Mouse (Mus musculus) ovary, postnatal 14 days (tissue): Measurements from ENCODE around the gene Styk1.

ENCODE experiments used
- DNase-seq: peaks from one replicate; pipeline ENCODE4 v3.0.0; 2022; ENCODE audit warnings: low spot score

Gene Styk1

DNA sequence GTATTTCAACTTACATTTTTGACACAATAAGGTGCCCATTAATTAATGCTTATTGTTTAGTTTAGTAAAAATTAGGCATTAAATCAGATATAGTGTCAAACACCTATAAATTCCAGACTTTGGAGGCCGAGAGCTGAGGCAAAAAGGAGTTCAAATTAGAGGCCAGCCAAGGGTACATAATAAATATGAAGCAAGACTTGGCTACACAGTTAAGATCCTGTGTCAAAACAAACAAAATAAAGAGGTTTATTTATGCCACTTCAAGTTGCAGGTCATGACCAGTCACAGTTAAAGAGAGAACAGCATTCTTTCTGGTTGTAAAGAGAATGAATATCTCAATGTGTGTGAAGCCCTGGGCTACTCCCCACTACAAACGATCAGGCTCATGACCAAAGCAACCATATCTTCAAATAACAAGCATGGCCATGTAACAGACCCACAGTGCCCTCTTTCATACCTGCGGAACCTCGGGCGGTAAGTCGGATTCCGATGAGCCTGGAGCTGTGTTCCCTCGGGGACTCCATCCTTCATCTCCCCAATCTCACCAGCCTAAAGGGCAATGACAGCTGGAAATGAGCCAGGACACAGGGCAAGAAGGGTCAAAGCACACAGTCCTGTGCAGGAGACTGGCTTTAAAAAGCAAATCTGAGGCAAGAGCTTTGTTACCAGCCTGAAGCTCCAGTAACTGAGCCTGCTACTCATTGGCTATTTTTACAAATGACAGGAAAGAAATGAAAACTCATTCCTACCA, 16.6 kb upstream of the Styk1 start:
- DNase-seq = no peak

DNA sequence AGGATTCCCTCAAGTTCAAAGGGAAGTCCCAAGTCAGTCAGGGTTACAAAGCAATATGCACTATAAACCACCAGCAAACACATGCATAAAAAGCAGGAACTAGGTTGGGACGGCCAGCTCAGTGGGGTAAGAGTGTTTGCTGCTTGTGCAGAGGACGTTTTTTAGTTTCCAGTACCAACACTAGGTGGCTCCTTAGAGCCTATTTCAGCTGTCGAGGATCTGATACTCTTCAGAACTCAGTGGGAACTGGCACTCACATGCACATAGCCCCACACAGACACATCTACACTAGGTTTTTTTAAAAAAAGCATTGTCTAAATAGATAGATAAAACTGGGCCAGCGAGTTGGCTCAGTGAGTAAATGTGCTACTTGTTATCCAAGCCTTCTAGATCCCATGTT, 13.7 kb upstream of the Styk1 start:
- DNase-seq = peak; percentile 10

DNA sequence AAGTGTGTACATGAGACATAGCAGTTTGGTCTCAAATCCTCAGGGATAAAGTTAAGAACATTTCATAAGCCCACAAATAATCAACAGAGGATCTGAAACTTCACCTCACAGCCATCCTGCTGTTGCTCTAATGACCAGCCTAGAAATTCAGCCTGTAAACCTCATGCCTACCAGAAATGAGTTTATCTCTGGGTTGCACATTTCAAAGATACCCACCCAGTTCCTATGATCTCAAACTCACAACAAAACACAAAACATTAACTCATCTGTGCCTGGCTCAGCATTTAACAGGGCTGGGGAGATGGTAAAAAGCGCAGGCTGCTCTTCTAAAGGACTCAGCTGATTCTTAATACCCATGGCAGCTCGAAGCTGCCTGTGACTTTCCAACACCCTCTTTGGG, 11.0 kb upstream of the Styk1 start:
- no peak for DNase-seq

DNA sequence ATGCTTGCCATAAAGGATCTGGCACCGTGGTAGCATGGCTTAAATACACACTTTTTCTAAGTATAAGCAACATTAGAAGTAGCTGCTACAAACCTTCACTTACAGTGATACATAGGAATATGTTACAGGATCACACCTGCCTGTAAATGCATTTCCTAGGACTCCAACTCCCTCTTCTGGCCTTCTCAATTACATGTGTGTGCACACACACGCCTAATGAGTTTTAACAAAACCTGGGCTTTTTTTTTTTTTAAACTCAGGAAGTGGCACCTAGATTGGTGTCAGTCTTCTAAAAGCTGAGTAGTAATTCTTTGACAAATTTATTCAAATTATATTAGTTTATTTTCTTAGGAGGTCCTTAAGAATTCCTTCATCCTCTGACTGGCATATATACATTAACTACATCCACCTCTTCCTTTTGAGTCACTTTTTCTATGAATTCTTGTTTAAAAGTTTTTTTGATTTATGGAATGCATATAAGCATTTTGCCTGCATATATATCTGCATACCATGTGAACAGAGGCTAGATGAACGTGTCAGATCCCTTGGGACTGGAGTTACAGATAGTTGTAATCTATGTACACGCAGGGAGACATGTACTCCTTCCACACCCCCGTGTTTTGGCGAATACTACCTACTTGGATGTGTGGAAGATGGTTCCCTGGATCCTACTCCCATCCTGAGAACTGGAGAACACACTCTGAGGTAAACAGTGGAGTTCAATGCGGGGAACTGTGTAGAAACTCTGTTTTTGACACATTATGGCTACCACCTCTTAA, 9.8 kb upstream of the Styk1 start:
- DNase-seq = no peak

DNA sequence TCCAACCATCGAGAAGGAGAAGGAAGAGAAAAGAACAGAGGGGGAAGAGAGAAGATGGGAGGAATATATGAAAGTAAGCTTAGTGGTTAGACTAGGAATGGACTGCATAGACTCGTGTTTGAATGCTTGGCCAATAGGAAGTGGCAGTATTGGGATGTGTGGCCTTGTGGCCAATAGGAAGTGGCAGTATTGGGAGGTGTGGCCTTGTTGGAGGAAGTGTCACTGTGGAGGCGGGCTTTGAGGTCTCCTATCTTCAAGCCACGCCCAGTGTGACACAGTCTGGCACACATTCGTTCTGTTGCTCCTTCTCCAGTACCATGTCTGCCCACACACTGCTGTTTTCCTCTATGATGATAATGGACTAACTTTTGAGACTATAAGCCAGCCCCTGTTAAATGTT, 7.3 kb upstream of the Styk1 start:
- DNase-seq = no peak

DNA sequence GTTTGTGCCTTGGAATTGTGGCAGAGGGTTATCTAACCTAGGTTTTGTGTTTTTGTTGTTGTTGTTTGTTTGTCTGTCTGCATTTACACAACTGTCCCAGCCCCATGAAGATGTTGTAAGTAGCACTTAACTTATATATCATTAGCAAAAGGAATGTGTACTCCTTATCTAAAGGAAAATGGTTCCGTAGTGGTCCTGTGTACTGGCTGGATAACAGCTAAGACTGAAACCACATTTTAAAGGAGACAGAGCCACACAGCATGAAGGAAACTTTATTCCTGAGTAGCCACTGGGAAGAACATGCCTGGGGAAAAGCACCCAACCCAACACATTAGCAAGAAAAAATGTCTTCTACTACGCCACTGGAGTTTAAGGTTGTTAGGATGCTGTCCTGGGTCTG, 6.1 kb upstream of the Styk1 start:
- DNase-seq = no peak

DNA sequence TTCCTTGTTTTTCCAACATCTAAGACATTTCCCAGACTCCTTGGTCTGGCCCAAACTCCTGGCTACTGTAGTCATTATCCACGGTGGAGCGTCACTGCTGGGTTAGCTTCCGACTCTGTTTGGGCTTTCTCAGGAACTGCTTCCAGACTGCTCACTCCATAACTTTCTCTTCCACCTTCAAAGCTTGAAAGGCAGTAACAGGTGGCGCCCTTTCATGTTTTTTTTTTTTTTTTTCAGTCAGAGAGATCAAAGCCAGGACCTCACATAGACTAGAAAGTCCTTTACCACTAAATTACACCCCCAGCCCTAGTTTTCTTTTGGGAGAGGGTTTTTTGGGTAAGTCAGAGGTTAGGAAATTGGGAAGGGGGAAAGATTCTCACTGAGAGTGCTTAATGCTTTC, 1.5 kb upstream of the Styk1 start:
- no peak for DNase-seq

DNA sequence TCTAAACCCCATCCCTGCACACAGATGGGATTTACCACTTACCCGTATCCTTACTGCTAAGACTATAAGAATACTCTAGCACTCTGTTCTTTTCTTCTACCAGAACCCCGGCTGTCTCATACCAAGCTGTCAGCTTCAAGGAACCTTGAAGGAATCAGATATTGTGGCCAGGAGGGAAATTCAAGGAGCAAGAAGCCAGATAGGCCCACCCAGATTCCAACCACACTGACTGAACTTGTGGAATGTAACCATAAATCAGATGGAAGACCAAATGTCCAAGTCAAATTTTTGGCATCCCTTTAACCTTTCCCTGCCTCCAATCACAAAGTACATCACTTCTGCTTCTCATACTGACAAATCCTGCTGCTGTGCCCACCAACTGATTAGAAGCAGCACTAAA, 6.4 kb downstream of the Styk1 start:
- no peak for DNase-seq

DNA sequence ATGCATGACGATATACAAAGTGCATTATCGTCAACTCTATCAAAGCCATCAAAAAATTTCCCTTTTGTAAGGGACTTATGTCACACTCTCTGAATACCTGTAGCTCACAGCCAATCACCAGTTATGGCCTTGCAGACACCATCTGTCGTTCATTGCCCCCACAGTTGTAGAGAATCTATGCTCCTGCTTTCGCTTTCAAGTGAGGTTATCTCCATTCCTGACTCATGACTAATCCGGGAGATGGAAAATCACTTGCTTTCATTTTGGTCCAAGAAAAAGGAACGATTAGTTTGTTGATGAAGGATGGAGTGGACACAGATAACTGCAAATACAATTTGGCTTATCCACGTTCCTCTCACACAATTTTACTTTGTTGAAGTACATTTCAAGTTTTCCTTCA, 9.1 kb downstream of the Styk1 start:
- no peak for DNase-seq

DNA sequence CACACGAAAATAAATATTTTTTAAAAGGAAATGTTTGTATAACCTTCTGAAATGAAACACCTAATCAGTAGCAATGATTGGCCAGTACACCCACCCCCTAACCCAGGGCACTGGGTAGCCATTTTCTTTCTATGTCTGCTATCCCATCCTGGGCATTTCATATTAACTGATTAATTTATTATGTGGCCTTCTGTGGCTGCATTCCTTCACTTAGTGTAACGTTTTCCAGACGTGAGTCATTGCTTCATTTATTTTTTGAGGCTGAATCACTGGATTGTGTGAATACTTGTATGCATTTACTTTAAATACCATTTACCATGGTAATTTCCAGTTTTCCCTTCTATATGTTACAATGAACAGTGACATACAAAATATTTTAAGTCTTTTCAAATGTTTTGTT, 13.3 kb downstream of the Styk1 start:
- DNase-seq = no peak

DNA sequence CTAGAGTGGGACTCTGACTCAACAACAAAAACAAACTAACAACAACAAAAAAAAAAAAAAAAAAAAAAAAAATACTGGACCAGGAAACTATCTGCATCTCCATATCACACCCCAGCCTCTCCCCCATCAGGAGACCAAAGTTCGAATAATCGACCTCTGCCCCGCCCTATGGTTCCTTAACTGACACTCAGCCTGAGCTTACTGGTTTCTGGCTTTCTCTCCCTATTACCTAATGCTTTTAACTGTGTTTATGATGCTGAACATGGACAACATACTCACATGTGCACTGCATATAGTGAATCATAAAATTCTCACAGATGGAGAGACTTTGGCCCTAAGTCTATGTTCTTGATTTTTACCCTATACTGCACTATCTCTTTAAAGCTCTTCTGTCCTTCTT, 14.1 kb downstream of the Styk1 start:
- no peak for DNase-seq

DNA sequence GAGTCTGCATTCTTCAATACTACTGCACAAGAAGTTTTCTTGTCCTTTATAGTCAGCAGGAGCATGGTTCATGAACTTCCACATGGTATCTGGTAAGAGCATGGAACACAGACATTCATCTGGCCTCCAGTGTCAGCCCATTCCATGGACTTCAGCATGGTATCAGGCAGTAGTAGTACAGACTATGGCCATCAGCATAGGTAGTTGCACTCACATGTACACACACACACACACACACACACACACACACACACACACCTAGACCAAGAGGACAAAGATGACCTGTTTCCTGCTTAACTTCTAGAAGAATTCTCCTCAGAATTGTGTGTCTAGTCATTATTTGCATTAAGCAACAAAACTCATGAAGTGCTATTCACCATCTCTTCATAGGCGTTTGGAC, 14.6 kb downstream of the Styk1 start:
- no peak for DNase-seq

DNA sequence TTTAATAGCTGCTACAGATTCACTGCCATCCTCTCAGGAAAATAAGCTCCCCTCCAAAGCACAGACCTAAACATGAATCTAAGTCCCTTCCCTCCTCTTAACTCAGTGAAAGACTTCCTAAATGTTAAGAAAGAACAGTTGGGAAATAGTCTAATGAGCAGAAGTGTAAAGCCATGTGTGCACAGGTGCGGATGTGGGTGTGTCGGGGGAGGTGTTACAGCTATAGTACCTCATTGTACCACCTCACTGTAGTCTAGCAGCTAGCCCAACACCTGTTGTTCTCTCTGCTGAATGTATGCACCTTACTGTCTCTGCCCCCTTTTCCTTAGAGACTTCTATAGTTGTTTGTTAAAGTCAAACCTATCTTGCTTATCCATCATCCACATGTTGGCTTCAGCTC, 26.3 kb downstream of the Styk1 start:
- DNase-seq = no peak

DNA sequence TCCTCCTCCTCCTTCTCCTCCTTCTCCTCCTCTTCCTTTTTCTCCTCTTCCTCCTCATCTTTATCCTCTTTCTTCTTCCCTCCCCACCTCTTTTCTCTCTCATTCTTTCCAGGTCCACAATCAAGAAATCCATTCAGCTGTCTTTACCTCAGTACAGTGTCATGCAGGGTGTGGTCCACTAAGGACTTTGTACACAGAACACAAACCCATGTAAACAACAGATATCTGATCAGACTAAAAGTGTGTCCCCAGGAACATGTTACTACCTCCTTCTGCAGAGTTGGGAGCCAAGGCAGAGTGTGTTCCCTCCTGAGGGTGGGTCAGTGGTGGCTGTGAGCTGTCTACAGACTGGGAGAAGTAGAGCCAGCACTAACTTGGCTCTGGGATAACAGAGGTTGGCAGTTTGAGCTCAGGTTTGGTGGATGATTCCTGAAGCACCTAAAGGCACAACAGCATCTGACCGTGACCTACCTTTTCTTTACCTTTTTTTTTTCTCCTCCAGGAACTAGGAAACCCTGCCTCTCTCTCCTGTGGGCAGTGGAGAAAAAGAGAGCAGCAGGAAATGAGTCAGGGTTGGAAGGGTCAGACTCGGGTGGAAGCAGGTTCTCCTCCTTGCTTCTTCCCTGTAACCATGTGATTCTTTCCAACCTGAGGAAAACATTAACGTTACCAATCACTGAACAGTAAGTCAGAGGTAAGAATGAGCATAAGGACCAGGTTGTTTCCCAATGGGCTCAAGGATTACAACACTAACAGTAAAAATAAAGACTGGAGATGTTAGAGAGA, 31.4 kb downstream of the Styk1 start:
- no peak for DNase-seq

DNA sequence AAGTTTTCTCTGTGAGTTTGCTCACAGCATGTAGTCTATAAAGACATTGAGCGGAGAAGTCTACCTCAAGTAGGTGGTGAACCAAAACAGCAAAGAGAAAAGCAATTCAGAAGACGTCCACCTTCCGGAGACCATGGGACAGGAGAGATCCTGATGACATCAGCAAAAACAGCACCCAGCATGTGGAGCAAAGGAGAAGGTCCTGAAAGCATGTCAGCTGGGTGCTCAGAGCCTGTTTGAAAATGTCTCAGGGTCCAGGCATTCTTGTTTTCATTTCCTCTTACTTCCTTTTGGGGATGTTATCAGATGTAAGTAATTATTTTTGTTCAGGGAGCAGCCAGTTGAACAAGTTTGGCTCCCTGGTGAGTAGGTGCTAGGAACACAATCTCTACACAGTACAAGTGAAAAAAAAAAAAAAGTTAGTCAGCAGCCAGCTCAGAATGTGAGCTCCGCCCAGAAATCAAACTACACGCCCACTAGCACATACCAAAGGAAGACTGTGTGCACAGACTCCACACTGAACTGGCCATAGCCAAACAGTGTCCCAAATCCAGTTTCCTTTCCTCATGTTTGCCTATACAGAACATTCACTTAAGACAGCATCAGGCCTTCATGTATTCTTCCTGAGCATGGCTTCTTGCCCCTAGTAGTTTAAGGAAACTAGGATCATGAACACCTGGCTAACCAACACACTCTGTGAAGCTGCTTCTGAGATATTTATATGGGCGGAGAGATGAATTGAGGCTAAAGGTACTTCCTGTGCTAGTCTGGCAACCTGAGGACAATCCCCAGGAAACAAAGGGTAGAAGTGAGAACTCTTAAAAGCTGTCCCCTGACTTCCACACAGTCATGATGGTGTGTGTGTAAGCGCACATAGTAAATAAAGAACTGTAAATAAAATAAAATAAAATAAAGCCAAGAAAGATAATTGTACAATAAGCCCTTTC, 37.0 kb downstream of the Styk1 start:
- no peak for DNase-seq

DNA sequence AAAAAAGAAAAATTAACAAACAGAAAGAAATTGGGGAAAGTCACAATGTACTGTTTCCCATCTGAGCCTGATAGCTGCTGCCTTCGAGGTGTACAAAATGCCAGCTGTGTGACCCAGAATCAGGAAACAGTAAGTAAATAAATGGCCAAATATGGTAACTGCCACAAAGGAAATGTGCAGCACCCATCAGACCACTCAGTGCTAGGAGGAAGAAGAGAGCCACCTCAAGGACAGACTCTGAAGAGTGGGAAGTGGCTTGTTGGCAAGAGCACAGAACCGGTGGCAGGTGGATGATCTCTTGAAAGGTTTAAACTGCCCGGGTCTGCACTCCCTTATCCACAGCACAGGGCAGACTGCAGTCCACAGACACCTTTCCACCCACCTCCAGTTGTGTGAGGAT, 45.4 kb downstream of the Styk1 start:
- no peak for DNase-seq

DNA sequence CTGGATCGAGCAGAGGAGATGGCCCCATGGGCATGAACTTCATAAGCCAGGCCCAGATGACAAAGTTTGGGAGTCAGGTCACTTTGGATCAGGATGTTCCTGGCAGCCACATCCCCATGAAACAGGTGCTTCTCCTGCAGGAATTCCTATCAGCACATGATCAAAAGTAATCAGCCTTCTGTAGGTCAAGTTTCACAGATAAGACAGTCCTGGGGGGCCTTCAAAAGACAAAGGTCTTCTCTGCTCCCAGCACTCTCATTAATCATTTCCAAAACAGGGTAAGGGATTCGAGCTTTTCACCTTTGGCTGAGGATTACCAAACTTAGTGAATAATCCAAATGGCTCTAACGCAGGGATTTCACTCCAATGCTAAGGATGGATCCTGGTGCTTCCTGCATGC, 48.6 kb downstream of the Styk1 start:
- DNase-seq = no peak

DNA sequence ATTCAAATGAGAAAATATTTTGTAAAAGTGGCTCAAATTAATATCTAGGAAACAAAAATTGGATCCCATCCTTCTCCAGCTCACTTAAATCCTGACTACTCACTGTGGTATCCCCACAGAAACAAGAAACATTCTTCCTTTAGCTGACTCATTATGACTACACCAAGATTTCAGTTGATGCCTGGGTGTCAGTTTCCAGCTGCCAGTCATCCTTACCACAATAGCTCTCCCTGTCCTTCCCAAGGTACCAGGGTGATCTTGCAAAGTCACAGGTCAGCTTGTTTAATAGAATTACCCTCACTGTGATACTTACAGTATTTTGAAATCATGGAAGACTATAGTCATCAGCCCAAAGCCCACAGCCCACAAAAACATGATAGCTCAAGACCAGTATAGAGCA, 54.9 kb downstream of the Styk1 start:
- DNase-seq = no peak

DNA sequence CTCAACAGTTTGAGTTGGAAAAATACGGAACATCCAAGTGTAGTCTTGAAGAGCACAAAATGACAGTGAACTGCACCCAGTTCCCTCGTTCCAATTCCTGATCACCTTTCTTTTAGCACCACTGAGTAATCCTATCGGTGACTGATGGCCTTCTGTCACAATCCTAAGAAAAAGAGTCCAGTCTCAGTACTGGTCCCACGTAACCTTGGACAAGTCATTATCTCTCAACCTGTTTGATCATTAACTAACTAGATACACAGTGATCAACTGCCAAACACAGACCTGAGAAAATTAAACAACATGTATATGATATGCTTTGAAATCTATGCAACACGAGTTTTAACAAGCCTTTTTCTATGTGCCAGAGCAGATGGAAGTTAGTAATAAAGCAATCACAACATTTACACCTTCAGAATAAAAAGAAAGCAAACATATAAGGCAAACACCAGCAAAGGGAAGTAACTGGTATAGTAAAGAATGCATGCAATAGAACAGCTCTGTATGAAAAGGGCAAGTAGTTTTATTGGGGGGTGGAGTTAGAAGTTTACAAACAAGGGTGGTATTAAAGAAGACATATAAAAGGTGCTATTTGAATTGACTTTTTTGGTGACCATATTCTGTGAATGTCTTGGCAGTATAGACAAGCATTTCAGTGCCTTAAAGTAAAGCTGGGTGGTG, 58.8 kb downstream of the Styk1 start:
- no peak for DNase-seq

DNA sequence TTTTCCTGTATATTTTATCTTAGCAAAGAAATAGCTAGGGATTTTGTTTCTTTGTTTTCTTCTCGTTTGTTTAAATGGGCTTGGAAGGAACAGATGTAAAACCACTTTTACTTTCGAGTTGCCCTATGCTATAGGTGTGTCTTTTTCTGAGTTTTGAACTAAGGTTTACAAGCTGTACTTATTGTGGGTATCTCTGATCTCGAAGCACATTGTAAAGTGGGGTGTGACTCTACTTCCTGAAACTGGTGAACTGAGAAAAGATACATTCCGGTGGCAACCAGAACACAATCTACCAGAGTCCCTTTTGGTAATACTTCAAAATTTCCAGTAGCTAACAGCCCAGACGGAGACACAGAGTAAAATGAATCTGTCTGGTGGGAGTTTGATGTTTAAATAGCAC, 59.5 kb downstream of the Styk1 start:
- no peak for DNase-seq
